Mouse (Mus musculus) kidney, adult 2 months (tissue): ENCODE data around the gene Dph7.

Experiments
- CTCF ChIP-seq: fragments of 200-500 bp; conservative IDR thresholded peaks from 2 replicates; pipeline ENCODE4 v1.5.1; 2011; ENCODE audit warnings: low read depth, mild to moderate bottlenecking, control low read depth, low read length, moderate library complexity, mixed read lengths; ENCODE audit not compliant: insufficient read depth, insufficient read length
- POLR2A ChIP-seq: fragments of 200-500 bp; IDR thresholded peaks from one replicate; pipeline ENCODE4 v1.6.1; 2011; ENCODE audit warnings: low read depth, low read length, control low read depth

DNA sequence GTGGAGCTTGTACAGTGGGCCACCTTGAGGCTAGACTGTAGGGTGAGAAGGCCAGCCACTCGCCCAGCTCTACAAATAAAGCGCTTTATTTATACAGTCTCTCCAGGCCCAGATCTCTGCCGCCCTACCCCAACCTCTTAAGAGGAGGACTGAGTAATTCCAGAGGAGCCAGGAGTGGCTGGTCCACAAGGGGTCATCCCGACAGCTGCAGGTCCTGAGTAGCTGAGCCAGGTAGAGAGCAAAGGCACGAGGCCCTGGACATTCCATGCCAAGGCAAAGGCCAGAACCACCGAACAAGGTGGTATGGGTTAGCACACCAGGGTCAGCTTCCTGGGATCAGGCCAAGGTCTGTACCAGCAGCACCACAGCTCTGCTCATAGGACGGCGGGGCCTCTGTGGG lies 36.9 kb upstream of the Dph7 start:
- TF ChIP-seq CTCF (no peak), POLR2A (no peak)
